Mouse (Mus musculus): ENCODE measurements at regions not wholly inside any gene's neighbourhood (a gene's known extent, or its start where the extent isn't known, plus 50 kb on each side); places are given as distances from the start of the nearest gene placed in this dataset.

GRCm38 (mm10) chr13:39702621-39703020 is 658.6 kb downstream of the Ofcc1 start:
- DNase-seq: no peak

DNA sequence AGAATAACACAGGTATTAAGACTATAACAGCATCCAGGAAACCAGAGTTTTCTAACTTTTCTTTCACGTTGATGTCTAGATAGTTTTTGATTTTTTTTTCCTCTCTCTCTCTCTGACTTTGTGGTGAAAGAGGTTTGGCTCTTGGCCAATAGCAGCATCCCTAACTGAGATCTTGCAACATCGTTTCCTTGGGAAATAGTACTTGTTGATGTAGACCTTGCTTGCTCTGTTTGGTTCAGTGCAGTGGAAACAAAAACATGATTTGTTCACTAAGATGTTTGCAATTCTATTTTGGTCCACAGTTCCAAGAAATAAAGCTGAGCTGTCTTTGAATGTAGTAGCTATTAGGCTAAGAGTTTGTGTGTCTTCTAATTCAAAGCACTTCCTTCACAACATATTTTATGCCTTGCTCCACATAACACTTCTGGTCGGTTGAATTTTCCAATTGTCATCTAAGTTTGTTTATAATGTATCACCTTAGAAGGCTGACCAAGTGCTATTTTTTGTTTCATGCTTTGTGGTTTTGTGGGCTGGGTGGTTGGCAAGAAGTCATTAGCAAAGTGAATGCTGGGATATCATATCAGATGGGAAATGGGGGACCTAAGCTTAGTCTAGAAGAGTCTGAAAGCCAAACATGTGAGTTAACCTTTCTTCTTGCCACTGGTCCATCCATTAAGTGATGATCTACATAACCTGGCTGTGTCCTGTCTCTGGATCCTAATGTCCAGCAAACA is 669.8 kb downstream of the Ofcc1 start:
- DNase-seq: no peak

DNA sequence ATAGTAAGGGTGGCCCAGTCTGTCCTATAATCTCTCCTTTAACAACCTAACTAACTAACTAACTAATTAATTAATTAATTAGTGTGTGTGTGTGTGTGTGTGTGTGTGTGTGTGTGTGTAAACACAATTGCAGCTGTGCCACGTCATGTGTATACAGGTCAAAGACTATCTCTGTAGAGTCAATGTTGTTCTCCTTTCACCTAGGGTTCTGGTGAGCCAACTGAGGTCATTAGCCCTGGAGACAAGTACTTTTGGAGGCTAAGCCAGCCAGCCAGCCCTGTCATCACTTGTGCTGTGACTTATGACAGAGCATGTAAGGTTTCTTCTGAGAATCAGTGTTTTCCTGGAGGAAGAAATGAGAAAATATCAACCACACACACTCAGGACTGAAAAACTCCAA is 696.7 kb downstream of the Ofcc1 start:
- no peak for DNase-seq

DNA sequence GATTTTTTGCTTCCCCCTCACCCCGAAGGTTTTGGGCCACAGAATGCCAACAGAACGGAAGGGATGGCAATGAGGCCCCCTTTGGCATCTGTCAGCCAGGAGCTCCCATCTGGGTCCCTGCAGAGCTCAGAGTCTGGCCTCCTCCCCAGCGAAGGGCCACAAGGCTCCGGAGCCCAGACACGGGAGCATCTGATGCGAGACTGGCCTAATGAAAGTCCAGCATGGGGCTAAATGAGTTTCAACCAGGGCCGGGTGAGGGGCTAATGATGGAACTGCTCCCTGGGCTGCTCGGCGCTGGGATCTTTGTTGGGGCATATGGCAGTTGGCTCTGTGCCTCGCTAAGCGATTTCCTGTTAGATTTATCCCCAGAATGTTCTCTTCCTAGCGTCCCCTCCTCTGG is 688.8 kb upstream of the Slc35b3 start:
- DNase-seq: peak; percentile 3

DNA sequence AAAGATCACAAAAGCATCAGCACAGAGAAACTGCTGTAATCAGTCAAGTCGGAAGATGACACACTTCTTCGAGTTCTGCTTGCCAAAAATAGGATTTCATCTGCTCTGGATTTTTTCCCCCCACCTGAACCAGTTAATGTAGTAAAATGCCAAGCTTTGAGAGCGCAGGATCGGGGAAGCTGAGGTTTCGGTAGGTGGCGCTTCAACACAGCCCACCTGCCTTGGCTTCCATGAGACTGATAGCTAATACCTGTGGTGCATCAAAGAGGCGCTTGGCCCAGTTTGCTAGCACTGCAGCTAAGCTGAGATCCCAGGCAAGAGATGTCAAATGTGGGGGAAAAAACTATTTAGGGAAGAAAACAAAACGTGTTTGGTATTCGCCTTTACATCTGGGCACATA is 686.7 kb upstream of the Slc35b3 start:
- DNase-seq: peak; percentile 63

GRCm38 (mm10) chr13:39631506-39632132 is 670.9 kb upstream of the Slc35b3 start:
- DNase-seq: peak; percentile 55

Measured in cerebellum, adult 11-12 months (tissue).